Mouse (Mus musculus): ENCODE data around the gene Ankrd6.

The Ankrd6 gene

GRCm38 (mm10) chr4:32787110-32787509, 163.5 kb downstream of the Ankrd6 start:
- DNase-seq (ENCODE audit: low read depth, low spot score), result no peak

- DNase-seq (ENCODE audit: low read depth, low spot score), result no peak
Observed at GRCm38 (mm10) chr4:32779996-32780395, 170.6 kb downstream of the Ankrd6 start.

GRCm38 (mm10) chr4:32770284-32770810, 180.3 kb downstream of the Ankrd6 start:
- DNase-seq (ENCODE audit: low read depth, low spot score), result no peak

- DNase-seq (ENCODE audit: low read depth, low spot score), result no peak
Observed at GRCm38 (mm10) chr4:32768046-32768445, 182.6 kb downstream of the Ankrd6 start.

- DNase-seq (ENCODE audit: low read depth, low spot score), result no peak
Observed at GRCm38 (mm10) chr4:32767471-32767870, 183.2 kb downstream of the Ankrd6 start.

GRCm38 (mm10) chr4:32757430-32757829, 193.2 kb downstream of the Ankrd6 start:
- DNase-seq (ENCODE audit: low read depth, low spot score), result no peak
